Mouse (Mus musculus): ENCODE results near the gene Frem1.

Frem1 gene

DNA sequence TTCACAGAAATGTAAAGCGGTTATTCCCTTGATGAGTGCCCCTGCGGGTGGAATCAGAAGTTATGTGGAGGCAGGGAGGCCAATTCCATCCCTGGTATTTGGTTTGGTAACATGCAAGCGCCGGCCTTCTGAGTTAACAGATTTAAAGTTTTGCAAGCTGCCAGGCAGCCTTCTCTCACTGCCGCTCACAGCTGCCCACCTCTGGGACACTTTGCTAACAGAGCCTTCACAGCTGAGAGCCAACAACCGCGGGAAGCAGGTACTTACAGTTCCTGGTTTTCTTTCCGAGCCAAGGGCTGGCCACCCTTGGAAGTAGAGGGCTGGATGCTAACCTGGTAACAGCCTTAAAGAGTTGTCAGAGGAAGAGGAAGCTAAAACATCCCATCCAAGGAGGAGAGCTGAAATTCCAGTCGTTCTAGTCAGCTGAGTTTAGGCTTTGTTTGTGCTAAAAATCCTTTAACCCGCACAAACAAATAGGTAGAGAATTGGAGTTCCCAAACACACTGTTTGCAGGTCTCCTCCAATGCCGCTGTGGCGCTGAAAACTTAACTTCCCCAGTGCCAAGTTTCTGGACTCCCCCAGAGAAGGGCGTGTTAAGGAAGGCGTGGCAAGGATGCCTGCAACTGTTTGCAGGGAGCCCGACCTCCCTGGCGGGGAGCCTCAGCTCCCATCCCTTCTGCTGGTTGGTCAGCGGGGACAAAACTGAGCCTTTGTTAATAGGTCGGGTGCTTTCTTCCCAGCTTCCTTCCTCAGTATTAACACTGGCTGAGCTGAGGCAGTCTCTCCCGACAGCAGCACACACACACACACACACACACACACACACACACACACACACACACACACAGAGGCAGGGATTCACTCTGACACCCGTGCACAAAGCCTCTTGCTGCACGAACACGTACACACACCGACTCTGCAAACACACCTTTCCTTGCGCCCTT, at the start of gene Frem1:
TSS of gene Frem1 (minus strand) at position 706 of the 944 bp plus-strand sequence.
- DNase-seq, result no peak

DNA sequence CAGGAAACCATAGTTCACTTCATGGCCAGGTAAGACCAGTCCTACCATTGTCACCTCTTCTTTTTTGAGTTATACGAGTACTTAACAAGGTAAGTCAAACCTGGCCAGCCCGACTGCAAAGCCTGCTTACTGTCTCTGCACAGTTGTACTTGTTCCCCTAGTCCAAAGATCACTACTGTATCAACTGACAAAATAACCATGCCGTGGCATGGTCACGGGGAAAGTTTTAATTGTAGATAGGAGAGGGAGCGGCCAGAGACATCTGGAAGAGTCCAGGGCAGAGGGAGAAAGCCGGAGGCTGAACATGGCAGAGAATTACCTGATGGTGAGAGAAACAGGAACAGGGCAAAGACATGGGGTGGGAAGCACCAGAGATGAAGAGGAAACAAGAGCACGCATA, 46.9 kb upstream of the Frem1 start:
- no peak for DNase-seq

DNA sequence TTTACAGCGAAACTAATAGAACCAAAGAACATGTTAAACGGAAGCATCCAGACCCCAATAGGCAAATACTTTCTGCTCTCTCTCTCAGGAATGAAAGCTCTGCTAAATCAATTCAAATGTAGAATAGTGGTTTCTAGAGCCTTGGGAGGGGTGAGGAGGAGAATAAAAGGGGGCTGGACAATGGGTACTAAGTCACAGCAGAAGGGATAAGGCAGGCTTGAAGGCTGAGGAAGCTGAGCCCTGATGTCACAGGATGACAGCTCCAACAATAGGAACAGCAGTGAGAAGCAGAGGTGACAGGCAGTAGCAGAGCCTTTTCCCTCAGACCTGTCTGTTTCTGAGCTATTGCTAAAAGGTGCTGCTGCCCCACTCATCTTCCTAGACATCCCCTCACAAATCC, 41.8 kb upstream of the Frem1 start:
- no peak for DNase-seq

DNA sequence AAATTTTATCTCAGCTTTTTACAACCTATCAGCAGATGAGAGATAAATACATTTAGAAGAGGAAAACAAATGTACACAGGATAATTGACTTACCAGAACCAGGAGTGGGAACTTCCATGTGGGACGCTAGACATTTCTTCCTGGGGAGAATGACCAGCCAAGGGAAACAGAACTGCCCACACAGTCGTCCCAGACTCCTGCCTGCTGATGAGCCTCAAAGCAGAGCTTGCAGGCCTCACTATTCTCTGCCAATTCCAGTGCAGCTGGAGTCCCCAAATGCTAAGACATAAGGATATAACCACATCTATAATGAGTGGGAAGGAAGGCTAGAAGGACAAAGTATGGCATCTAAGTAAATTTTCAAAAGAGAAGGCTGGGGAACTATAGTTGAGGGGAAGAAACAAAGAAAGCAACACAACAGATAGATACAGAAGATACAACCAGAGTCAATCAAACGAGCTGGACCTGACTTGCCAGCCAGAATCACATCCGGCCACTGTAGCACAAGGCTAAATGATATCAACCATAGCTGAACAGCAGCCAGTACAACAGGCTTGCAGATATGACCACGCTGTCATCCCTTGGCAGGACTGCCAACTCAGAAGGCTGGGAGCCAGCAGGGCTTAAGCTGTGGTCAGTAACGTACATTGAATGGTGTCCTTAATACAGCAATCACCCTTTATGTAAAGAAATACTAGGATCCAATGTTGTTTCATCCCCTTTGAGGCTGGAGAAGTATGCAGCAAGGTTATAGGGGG, 38.7 kb upstream of the Frem1 start:
- DNase-seq, result no peak

DNA sequence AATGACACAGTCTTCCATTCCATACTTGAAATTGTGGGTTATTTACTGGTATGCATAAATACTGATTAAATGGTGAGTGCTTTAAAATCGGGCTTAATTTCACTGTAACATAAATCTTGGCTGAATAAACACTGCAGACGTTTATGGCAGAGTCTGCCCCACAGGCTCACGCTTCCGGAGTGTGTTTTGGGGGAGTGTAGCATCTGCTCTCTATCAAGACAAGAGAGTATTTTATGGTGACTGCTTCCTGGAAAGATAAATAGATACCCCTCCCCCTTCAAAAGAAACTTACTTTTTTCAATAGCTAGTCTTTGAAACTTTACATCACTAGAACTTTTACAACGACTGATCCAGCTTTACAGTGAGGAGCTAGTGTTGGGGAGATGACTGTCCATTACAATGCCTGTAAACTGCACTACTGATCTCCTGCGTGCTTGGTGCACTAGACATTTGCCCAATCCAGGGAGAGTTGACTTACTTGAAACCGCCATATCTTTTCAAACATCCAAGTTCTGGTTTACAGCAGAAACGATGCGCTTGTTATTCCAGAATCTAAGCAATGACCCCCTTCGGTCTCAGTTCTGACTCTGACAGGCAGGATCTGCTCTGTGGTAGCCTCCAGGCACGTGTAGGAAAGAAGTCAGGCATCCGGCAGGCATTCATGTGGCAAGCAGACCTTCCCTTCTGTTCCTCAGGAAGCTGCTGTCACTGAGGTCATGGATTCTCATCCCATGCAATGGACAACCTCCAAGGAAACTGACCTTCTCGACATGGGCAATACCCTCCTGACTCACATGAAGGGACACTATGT, 28.4 kb upstream of the Frem1 start:
- no peak for DNase-seq

DNA sequence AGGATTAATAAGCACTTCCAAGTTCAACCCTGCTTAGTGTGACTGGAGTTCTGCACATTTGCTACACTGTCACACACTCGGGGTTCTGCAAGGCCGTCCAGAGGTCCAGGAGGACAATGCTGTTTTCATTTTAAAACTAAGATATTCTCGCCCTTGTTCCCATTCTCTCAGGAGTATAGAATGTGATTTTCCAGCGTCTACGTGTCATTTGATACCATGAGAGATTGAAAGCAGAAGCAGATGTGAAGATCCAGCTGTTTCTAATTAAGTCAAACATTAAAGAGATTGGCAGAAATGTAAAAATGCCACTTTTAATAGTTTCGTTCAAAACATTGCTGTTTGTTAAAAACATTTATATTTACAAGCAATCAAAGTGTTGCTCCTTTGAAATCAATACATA, 12.1 kb upstream of the Frem1 start:
- no peak for DNase-seq

DNA sequence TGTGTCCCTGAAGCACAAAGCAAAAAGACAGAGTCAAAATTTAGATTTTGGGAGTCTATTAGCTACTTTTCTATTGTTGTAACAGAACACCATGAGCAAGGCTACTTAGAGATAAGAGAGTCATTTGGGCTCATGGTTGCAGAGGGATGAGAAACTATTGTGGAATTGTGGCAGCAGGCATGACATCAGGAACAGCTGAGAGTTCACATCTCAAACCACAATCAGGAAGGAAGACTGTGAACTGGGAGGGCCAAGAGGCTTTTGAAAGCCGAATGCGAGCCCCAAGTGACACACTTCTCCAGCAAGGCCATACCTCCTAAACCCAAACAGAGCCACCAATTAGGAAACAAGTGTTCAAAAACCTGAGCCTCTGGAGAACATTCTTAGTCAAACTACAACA, 9.4 kb upstream of the Frem1 start:
- no peak for DNase-seq

DNA sequence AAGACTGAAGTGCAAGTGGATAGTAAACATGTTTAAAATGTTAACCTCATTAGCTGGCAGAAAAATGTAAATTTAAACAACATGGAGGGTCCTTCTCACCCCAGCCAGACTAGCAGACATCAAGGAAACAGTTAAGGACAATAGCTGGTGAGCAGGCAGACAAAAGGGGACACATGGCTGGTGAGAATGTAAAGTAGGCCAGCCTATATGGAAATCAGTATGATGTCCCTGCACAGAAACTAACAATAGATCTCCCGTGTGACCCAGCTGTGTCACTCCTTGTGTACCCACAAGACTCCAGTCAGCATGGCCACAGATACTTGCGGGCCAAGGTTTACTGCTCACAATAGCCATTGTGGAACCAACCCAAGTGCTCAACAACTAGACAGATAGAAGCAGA, 6.5 kb upstream of the Frem1 start:
- no peak for DNase-seq

DNA sequence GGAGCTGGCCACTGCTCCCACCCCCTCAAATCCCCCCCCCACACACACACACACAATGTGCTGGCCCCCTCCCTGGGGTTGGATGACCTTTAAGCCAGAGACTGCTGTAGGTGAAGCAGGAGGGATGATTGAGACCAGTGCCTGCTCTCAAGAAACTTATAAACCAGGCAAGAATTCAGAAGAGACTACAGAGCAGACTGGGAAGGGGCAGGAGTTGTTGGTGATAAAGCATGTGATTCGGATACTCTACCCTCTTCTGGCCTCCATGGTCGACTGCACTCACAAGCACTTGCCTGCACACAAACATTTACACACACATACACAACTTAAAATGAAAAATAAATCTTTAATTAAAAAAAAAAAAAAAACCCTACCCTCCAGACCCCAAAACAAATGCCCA, 6.0 kb upstream of the Frem1 start:
- no peak for DNase-seq

DNA sequence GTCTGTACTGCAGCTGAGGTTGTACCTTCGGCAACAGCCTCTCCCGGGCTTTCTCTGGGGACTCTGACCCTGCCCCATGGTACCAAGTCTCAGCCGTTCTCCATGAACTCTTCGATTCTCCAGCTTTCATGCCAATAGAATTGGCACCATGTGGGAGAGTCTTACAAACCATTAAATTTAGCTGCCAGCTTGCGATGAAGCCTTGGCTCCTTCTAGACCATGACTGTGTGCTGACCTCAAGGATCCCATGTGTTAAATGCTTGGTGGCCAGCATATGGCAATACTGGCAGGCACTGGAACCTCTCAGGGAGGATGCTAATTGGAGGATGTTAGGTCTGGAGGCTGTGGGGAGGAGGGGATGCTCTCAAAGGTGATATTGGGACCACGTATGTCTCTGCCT, 4.4 kb upstream of the Frem1 start:
- no peak for DNase-seq

DNA sequence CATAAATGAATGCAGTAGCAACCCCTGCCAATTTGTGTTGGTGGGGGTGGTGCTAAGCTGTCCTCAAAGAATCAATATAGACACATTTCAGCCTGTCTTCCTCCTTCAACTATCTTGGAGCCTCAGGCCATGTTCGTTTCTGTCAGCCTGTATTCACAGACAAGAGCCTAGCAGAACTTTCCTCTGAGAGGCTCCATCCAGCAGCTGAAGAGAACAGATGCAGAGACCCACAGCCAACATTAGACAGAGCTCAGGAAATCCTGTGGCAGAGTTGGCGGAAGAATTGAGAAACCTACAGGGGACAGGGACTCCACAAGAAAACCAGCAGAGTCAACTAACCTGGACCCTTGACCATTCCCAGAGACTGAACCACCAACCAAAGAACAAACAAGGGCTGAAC, 3.3 kb upstream of the Frem1 start:
- DNase-seq, result no peak

DNA sequence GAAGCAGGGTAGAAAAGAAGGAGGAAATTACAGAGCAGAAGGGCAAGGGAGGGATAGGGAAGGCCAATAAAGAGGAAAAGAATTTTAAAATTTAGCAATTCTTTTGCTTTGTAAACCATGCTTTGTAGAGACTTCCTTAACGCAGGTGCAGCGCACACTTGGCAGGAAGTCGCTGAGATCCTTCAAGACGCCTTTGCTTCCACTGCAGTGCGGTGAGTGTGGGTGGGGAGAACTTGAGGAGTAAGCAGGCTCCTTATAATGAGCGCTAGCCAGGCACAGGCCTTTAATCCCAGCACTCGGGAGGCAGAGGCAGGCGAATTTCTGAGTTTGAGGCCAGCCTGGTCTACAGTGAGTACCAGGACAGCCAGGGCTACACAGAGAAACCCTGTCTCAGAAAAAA, 1.1 kb upstream of the Frem1 start:
- DNase-seq, result no peak

DNA sequence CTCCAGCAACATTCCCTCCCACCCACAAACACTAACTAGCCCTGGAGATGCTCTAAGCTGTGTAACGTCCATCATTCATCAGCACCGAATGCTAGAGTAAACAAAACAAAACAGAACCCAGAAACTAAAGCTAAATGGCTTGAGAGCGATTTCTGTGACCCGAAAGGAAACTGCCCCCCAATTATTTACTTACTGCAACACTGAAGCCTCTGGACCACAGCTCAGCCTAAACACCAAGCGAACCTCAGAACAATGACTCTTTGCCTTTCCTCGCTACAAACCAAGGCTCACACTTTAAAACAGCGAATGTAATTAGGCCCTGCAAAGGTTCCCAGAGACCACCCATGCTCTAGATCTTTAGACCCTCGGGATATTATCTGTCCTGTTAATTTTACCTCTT, 963 bp downstream of the Frem1 start:
- no peak for DNase-seq

DNA sequence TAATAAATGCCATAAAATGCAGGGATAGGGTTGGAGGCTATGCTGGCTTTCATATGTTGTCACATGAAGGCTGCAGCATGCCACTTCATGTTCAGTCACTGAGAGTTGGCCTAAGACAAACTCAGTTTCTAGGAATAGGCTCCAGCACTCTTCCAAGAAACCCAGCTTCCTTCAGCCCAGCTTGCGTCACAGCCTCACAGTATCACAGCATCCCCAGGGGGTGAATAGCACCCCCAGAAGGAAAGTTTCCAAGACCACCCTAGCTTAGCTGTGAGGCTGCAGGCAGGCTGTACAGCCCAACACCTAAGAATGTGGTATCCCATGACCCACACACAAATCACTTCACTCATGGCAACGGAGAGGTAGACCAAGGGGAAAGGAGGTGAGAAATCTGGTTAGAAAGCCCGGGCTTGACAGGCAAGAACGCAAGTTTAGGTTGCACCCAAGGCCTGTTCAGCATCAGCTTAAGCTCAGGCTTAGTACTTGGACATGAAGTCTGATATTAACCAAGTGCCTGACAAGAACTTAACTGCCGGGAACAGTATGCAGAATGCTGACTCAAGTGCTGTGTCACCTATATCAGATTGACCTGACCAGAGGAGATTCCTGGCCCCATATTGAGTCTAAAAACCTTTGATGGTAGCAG, 1.9 kb downstream of the Frem1 start:
- DNase-seq, result no peak

DNA sequence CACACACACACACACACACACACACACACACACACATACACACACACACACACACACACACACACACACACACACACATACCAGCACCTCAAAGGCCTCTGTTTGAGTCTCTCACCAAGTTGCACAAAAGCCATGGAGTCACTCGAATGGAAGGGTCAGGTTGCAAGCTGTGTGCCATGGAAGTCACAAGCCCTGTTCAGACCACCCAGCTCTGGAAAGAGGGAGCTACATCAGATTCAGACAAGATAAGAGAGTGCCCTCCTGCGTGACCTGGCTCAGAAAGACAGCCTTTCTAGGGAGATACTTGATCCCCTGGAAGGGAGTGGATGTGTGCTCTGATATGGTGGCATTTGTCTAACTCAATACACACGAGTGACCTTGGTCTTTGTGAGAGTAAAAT, 2.9 kb downstream of the Frem1 start:
- DNase-seq, result no peak

DNA sequence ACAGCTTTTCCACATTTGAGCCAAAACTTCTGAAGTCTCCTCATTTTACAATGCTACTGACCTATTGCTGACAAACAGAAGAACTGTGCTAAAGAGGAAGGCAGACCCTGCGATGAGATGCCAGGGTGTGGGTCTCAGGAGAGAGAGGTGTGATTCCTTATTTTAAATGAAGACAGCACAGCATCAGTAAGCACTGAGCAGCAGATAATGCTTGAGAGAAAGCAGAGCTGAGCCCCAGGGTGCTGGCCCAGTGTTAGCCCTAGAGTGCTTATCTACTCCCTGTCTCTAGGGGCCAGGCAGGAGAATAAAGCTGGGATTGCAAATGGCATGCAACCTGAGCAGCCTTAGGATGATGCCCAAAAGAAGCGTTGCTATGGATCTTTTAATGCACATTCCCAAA, 3.6 kb downstream of the Frem1 start:
- no peak for DNase-seq

DNA sequence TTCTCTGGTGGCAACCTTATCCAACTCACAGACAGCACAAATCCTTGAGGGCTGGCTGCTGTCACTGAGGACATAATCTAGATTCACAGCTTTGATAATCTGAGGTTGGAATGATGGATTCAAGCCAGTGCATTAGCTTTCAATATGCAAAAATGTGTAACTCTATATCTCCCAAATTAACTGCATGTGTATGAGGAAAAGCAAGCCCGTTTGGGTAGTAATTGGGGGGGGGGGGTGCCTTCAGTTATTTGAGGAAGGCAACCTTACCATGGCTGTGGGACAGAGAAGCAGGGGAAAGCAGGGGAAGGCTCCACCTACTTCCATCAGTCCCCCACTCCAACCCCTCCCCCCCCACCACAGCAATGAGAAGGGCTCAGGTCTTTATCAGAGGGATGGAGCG, 5.3 kb downstream of the Frem1 start:
- no peak for DNase-seq

DNA sequence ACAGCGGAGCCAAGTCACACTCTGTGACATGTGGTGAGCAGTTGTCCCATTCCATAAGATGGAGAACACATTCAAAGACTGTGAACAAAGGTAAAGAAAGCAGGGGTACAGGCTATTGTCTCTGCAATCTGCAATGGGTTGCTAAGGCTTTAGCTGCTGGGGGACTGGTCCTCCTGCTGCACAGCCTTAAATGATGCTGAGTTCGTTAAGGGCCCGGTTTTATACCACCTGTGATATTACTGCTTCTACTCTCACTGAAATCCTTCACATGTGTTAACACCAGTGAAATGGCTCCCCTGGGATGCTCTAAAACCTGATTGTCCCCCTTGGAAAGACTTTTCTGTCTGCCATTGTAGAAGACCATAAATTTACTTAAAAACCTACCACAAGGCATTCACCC, 6.1 kb downstream of the Frem1 start:
- no peak for DNase-seq

DNA sequence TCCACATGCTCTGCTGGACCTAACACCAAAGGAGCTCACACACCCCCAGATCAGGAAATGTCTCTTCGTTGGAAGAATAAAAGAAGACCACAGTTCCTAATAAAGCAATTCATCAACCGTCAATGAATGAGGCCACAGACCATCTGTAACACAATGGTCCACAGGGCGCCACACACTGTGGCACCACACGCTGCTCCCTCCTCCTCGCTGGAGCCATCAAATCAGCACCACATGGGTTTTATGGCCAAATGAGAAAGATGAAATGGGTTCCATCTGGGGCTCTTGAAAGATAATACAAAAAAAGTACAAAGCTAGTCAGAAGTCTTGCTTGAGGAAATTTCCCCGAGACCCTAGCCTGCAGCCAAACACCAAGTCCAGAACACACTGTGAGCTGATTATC, 6.9 kb downstream of the Frem1 start:
- DNase-seq, result no peak

DNA sequence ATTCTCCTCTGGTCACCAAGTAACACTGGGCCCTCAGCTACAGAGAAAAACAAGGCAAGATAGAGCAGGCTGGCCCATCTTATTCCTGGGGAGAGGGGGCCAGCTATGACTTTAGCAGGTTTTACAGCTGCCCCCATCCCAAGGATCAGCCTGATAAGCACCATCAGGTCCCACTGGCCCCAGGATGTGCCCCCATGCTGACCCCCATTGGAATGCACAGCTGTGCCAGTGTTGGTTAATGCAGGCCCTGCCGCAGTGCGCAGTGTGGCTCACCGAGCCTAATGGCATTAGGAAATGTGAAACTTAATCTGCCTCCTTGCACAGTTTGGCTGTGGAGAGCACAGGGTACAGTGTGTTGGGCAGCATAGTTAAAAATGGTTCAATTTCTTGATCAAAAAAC, 11.4 kb downstream of the Frem1 start:
- no peak for DNase-seq

DNA sequence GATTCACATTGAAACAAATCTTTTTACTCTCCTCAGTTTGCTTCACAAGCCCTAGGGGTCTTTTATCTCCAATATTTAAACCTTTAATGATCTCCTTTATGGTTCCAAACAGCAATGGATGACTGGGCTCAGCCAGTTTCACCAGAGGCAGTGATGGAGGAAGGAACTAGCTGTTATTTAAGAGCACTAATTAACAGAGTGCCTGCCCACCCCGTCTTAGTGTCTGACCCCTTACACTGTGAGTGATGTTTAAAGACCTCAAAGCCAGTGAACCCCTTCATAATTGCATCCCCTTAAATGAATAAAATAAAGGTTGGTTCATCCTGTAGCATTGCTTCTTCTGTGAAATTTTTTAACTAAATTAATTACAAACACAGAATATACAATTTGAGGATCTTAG, 19.4 kb downstream of the Frem1 start:
- DNase-seq, result no peak

DNA sequence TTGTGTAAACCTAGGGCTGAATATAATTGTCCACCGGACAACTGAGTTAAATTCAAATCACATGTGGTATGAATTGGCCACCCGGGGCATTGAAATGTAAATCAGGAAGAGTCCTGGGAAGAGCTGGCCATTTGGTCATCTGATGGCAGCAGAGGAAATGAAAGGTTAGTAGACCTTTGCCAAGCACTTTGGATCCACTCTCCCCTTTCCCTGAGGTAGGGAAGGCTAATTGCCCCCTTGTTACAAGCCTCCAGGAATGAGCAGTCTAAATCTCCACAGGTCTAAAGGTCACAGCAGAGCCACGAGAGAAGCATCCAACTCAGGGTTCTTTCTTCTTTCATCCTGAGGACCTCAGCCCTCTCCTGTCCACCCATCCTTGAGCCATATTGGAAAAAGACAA, 20.5 kb downstream of the Frem1 start:
- no peak for DNase-seq

DNA sequence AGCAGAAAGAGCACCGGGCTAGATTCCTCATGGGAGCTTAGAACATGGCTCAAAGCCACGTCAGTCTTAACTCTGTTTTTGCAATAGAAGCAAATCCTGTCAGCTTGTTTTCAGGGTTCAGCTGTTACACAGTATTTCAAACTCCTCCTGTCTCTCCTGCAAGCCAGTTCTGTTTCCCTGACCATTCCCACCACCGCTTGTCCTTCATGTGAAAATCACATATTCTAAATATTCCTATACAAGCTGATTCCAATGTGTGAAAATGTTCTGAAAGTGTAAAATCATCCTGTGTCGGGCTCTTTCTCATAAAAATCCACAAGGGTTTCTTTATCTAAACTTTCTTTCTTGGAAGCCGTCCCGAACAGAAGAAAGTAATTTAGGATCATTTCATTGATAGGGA, 22.0 kb downstream of the Frem1 start:
- no peak for DNase-seq

Measured in B cell, adult 2 months (primary cell).